Mouse (Mus musculus) brain, embryonic 14.5 days (tissue): ENCODE measurements around the gene Psmb8.

Experiments
- CTCF ChIP-seq: fragments of 200-500 bp; IDR thresholded peaks from 2 replicates; pipeline ENCODE4 v1.5.1; 2012; ENCODE audit warnings: inconsistent platforms, mild to moderate bottlenecking, moderate library complexity, borderline replicate concordance; ENCODE audit not compliant: insufficient read depth, insufficient read length; ENCODE audit errors: extremely low read depth
- POLR2A ChIP-seq: fragments of 200-500 bp; IDR thresholded peaks from 2 replicates; pipeline ENCODE4 v1.6.1; 2012; ENCODE audit warnings: mild to moderate bottlenecking, inconsistent platforms, borderline replicate concordance; ENCODE audit not compliant: poor library complexity, insufficient read depth, insufficient read length, severe bottlenecking; ENCODE audit errors: extremely low read depth

DNA sequence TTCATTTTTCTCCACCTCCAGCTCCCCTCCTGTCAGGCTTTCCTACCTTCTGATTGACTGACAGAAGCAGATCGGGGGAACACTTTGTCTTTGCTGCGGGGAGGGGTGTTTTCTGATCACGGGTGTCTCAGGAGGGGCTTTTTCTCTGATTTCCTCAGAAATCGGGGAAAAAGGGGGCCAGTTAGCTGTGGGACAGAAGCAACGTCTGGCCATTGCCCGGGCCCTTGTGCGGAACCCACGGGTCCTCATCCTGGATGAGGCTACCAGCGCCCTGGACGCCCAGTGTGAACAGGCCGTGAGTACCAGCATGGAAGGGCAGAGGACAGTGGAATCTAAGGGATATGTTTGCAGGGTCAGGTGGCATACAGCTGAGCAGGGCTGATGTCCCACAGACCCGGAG is 17.7 kb downstream of the Psmb8 start:
- TF ChIP-seq CTCF (no peak), POLR2A (no peak)
